Mouse (Mus musculus) forebrain, embryonic 12.5 days (tissue): ENCODE results near the gene Col4a2. TPM values are rescaled to one million over a fixed set of nuclear protein-coding genes. Genes with fewer than 3 reads are reported as not detected.

Source experiments
- ATAC-seq: fragments of 200-750 bp; cut with Nextera tagmentation; 2 replicates; pipeline ENCODE4 v1.8.0; 2017; ENCODE audit warnings: moderate TSS enrichment; ENCODE audit not compliant: low FRiP score
- H3K27ac ChIP-seq: fragments of 300-500 bp; sonication (generic); 2 replicates; pipeline ENCODE4 v1.5.1; 2016; ENCODE audit warnings: mild to moderate bottlenecking
- H3K27me3 ChIP-seq: fragments of 300-500 bp; sonication (generic); 2 replicates; pipeline ENCODE4 v1.6.1; 2016; ENCODE audit warnings: mild to moderate bottlenecking
- H3K36me3 ChIP-seq: fragments of 300-500 bp; sonication (generic); replicated peaks from 2 replicates; pipeline ENCODE4 v1.6.1; 2016; ENCODE audit warnings: mild to moderate bottlenecking
- H3K4me1 ChIP-seq: fragments of 300-500 bp; sonication (generic); 2 replicates; pipeline ENCODE4 v1.6.1; 2016
- H3K4me2 ChIP-seq: fragments of 300-500 bp; sonication (generic); 2 replicates; pipeline ENCODE4 v1.6.1; 2016; ENCODE audit warnings: mild to moderate bottlenecking, moderate library complexity
- H3K4me3 ChIP-seq: fragments of 300-500 bp; sonication (generic); replicated peaks from 2 replicates; pipeline ENCODE4 v1.5.1; 2016; ENCODE audit warnings: mild to moderate bottlenecking
- H3K9ac ChIP-seq: fragments of 300-500 bp; sonication (generic); 2 replicates; pipeline ENCODE4 v1.6.1; 2016; ENCODE audit warnings: mild to moderate bottlenecking
- H3K9me3 ChIP-seq: fragments of 300-500 bp; sonication (generic); 2 replicates; pipeline ENCODE4 v1.6.1; 2016
- WGBS: fragments of 180-500 bp; shearing (Covaris S2); methylation state at CpG from one replicate; pipeline ENCODE4 v1.1.7; 2016; 5-methylcytosine and 5-hydroxymethylcytosine counted together
- polyA plus RNA-seq: library from polyadenylated mRNA; unstranded; fragments of >200 nt; fragmentation: Nextera tagmentation; extraction: Ambion mirVana; gene quantifications from 2 replicates; pipeline ENCODE4 v1.2.1, GENCODE M21; 2016

Col4a2 gene
- polyA plus RNA-seq, 1 experiment from 2014 or later, result 51.3 TPM

DNA sequence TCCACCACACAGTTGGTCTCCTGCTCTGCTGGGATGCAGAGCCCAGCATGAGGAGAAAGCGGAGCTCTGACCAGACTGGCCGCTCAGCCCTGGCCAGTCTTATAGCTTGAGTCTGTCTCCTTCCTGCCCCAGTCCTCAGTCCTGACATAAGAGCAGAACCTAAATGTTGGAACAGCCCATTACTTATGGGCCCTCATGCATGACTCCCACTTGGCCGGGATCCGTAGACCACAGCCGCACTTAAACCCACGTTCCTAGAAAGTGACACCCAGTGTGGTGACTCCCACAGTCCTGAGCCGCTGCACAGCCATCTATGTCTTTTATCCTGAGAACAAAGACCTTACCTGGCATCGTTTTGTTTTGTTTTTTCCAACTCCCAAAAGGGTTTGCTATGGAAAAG lies 2.0 kb downstream of the Col4a2 start:
- Histone ChIP-seq H3K9me3 (no peaks in the 10 kb centered on the region), H3K36me3 (no peaks in the 10 kb centered on the region), H3K4me2 (no peak overlapping the region), H3K27me3 (peaks cover 65% of the 10 kb centered on the region), H3K4me1 (peaks cover 26% of the 10 kb centered on the region), H3K9ac (no peak overlapping the region), H3K4me3 (0 out of 2 replicates have a peak overlapping the region, but pooled peaks have one; percentile 69), H3K27ac (no peak overlapping the region)
- ATAC-seq, result no peak
- WGBS, result 80% methylated on average over 8 of the region's 8 CpGs

DNA sequence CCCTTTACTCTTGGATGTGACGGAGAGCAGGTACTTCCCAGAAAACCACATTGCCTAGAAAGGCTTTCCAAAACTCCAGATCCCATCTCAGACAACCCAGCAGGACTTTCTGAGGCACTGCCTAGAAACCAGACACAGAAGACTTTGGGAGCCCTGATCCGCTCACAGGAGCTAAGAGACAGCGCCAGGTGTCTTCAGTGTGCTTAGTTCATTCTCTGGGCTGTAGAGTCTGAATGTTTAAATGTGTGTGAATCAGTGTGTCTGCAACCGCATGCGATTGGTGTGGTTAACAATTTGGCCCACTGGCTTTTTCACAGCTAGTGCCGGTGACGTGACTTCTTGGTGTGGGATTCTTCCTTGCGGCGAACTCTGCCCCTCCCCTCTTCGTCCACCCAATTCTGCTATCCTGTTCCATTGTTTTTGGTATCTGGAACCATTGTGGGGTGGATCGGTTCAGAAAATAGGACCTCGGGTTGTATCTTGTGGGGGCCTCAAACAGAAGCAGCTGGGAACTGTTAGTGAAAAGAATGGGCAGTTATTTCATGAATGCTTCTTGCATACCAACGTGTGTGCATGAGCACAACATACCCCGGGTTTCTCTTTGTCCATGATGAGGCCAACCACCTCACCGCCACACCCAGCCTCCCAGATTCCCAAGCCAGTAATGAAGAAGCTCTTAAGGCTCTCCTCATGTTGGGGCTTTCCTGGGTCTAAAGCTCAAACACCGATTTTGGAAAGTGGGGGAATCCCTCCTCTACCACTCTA lies 2.8 kb downstream of the Col4a2 start:
- ATAC-seq, result no peak

DNA sequence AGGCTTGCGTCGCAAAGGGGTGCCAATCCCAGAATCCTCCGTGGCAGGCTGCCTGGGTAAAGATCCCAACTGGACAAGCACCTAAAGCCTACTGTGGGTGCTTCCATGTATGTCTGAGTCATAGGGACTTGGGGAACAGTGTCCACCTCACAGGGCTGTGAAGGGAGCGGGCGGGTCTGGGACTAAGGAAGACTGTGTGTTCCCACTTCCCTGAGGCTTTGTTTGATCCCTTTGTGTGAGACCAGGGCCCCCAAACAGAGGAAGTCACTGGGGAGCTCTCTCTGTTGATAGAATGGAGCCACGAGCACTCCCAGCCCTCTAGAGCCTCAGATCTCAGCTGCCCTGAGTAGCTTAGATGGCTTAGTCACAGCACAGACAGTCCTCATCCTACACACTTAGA lies 3.5 kb downstream of the Col4a2 start:
- no peak overlapping the region for H3K4me3 ChIP-seq
- ATAC-seq, result no peak
- 81% methylated on average over 6 of the region's 6 CpGs for WGBS

More for the DNA sequence above, 2.8 kb downstream of the Col4a2 start:
- no peak overlapping the region for H3K27ac ChIP-seq
- H3K4me2 ChIP-seq, result no peak overlapping the region
- H3K36me3 ChIP-seq, result no peaks in the 10 kb centered on the region
- 73% methylated on average over 16 of the region's 16 CpGs for WGBS
- no peak overlapping the region for H3K4me3 ChIP-seq
- H3K4me1 ChIP-seq, result peaks cover 26% of the 10 kb centered on the region
- peaks cover 57% of the 10 kb centered on the region for H3K27me3 ChIP-seq
- no peak overlapping the region for H3K9ac ChIP-seq
- no peaks in the 10 kb centered on the region for H3K9me3 ChIP-seq

DNA sequence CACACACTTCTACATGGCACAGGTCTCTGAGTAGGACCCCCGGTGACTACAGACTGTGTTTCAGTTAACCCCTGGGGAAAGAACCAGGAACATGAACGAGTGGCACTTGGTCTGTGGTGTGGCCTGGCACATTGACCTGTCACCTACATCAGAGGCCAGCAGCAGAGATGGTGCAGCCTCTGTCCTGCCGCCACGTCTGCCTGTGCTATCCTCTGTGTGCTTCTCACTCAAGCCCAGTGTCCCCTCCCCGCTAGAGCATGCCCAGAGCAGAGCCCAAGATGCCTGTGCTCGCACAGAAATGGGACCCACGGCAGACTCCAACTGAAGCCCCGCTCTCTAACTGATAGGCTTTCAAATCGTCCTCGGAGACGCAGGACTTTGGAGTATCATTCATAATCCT lies 6.8 kb downstream of the Col4a2 start:
- no peak overlapping the region for H3K4me3 ChIP-seq
- H3K4me2 ChIP-seq, result no peak overlapping the region
- H3K36me3 ChIP-seq, result no peaks in the 10 kb centered on the region
- no peaks in the 10 kb centered on the region for H3K9me3 ChIP-seq
- H3K27ac ChIP-seq, result no peak overlapping the region
- ATAC-seq, result no peak
- peaks cover 17% of the 10 kb centered on the region for H3K27me3 ChIP-seq
- no peaks in the 10 kb centered on the region for H3K4me1 ChIP-seq
- 88% methylated on average over 11 of the region's 11 CpGs for WGBS
- no peak overlapping the region for H3K9ac ChIP-seq

More for the DNA sequence above, 3.5 kb downstream of the Col4a2 start:
- peaks cover 50% of the 10 kb centered on the region for H3K27me3 ChIP-seq
- H3K4me2 ChIP-seq, result no peak overlapping the region
- H3K9me3 ChIP-seq, result no peaks in the 10 kb centered on the region
- peaks cover 26% of the 10 kb centered on the region for H3K4me1 ChIP-seq
- H3K27ac ChIP-seq, result no peak overlapping the region
- H3K36me3 ChIP-seq, result no peaks in the 10 kb centered on the region
- H3K9ac ChIP-seq, result no peak overlapping the region

DNA sequence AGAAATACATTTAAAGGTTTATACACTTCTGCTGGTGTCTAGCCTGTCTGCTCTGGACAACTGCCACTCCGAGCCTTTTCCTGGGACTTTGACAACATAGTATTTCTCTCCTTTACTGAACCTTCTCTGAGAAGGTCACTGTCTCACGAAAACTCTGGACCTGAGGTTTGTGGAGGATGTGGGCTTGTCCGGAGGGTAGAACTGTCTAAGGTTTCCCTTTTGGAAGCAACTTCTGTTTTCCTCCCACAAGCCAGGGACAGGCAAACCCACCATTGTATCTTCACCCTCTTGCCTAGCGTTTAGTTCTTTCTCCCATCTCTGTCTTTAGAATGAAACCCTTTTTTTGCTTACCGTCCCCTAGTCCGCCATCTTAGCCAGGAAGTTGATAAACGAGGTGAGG lies 9.2 kb downstream of the Col4a2 start:
- ATAC-seq, result no peak
- H3K9me3 ChIP-seq, result no peaks in the 10 kb centered on the region
- H3K27me3 ChIP-seq, result 0 out of 2 replicates have a peak, but pooled peaks cover 2% of the 10 kb centered on the region
- H3K4me1 ChIP-seq, result no peaks in the 10 kb centered on the region
- H3K36me3 ChIP-seq, result no peaks in the 10 kb centered on the region
- H3K9ac ChIP-seq, result no peak overlapping the region
- 93% methylated on average over 7 of the region's 7 CpGs for WGBS
- no peak overlapping the region for H3K4me2 ChIP-seq
- H3K27ac ChIP-seq, result no peak overlapping the region
- H3K4me3 ChIP-seq, result no peak overlapping the region

DNA sequence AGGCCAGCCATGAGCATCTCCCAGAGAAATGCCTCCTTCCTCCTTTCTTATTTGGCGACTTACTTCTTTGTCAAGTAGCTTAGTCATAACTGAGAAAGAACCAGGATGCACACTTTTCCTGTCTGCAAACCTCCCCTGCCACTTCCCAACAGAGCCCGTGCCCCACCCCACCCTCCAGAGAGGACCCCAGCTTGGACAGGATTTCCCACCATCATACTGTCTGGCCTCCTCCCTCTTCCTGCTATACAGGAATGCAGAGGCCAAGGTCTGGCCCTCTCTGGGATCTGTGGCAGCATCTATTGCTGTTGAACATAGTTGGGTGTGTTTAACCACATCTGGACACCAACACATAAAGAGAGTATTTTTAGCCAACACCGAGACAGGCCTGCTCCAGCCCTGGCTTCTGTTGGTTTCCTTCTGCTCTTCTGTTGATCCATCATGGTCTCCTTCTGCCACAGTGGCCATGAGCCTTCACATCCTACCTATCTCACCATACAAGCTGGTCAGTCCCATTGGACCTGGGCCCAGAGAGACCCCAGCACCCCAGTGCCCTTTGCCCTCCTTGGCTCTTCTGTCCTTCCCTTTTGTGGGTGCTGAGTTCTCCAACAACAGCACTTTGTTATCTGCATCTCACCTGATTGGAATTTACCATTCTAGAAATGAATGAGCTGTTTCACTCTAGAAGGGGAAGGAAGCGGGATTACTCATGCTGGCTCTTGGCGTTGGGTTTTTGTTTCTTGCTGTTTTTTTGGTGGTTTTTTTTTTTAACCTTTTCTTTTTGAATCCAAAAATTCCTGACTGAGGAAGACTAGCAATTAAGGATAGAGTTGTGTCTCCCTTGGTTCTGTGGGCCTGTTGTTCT lies 10.3 kb downstream of the Col4a2 start:
- Histone ChIP-seq H3K9me3 (no peaks in the 10 kb centered on the region), H3K4me2 (no peak overlapping the region), H3K27me3 (no peaks in the 10 kb centered on the region), H3K36me3 (no peaks in the 10 kb centered on the region), H3K4me1 (no peaks in the 10 kb centered on the region), H3K4me3 (no peak overlapping the region), H3K27ac (no peak overlapping the region), H3K9ac (no peak overlapping the region)
- WGBS, result 92% methylated on average over 5 of the region's 5 CpGs
- ATAC-seq, result no peak

DNA sequence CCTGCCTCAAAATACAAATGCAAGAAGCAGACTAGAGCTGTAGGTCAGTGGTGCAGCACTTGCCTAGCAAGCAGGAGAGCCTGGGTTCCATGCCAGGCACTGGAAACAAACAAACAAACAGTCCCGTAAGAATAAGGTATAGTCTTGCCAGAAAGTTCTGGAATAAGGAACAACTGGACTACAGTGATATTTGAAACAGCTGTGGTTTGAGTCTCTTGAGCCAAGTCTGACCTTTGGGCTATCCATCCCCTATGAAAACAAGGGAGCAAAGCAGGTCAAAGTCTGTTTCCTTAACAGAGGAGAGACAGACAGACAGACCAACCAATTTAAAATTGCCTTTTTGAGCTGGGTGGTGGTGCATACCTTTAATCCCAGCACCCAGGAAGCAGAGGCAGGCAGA lies 11.1 kb downstream of the Col4a2 start:
- Histone ChIP-seq H3K4me1 (no peaks in the 10 kb centered on the region), H3K27me3 (no peaks in the 10 kb centered on the region), H3K36me3 (no peaks in the 10 kb centered on the region), H3K9me3 (no peaks in the 10 kb centered on the region), H3K27ac (no peak overlapping the region), H3K4me2 (no peak overlapping the region), H3K9ac (no peak overlapping the region), H3K4me3 (no peak overlapping the region)
- ATAC-seq, result no peak
- 87% methylated on average over 1 of the region's 1 CpGs for WGBS

DNA sequence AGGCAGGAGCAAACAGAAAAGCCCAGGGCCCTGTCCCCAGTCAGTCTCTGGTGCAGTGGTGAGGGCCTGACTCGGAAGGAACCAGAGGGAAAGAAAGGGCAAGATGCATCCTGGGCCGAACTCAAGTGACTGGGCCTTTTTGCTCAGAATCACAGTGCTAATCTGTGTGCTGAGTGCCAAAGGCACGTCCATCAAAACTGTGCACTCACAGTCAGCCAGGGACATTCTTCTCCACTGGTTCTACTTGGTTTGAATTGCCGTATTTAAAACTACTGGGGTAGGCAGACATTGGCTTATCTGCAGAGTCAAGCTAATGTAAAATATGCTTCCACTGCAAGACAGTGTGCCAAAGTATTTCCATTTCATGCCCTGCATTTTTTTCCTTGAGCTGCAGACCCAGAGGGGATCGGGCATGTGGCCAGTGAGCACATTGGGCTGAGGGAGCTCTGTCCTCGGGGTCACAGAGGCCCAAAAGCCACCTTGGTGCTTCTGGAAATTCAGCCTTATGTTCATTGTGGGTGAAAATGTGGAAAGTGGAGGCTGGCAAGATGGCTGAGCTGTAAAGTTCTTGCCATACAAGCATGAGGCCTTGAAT lies 12.3 kb downstream of the Col4a2 start:
- no peak overlapping the region for H3K27ac ChIP-seq
- WGBS, result 81% methylated on average over 6 of the region's 6 CpGs

DNA sequence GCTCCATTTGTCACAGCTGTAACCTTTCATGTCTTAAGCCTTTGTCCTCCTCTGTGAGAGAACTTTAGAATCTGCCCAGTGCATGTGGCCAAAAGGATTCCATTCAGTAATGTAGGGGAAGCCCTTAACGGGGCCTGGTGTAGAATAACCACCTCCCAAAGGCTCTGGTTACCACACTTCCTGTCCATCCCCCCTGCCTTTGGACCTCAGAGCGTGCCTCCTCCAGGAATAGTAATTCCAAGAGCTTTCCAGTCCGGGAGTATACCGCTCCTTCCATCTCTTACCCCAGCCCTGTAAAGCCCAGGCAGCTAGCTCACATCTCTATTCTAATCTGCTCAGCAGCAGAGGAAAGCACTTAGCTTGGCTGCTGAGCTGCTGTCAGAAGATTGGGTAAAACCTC lies 14.7 kb downstream of the Col4a2 start:
- H3K4me3 ChIP-seq, result no peak overlapping the region
- H3K9me3 ChIP-seq, result no peaks in the 10 kb centered on the region
- H3K4me1 ChIP-seq, result no peaks in the 10 kb centered on the region
- no peaks in the 10 kb centered on the region for H3K27me3 ChIP-seq
- 58% methylated on average over 4 of the region's 4 CpGs for WGBS
- H3K9ac ChIP-seq, result no peak overlapping the region
- H3K36me3 ChIP-seq, result no peaks in the 10 kb centered on the region
- no peak overlapping the region for H3K4me2 ChIP-seq
- no peak for ATAC-seq
- H3K27ac ChIP-seq, result no peak overlapping the region

More for the DNA sequence above, 12.3 kb downstream of the Col4a2 start:
- Histone ChIP-seq H3K9me3 (no peaks in the 10 kb centered on the region), H3K9ac (no peak overlapping the region), H3K4me1 (no peaks in the 10 kb centered on the region), H3K4me3 (no peak overlapping the region), H3K4me2 (no peak overlapping the region), H3K27me3 (no peaks in the 10 kb centered on the region), H3K36me3 (no peaks in the 10 kb centered on the region)
- no peak for ATAC-seq

DNA sequence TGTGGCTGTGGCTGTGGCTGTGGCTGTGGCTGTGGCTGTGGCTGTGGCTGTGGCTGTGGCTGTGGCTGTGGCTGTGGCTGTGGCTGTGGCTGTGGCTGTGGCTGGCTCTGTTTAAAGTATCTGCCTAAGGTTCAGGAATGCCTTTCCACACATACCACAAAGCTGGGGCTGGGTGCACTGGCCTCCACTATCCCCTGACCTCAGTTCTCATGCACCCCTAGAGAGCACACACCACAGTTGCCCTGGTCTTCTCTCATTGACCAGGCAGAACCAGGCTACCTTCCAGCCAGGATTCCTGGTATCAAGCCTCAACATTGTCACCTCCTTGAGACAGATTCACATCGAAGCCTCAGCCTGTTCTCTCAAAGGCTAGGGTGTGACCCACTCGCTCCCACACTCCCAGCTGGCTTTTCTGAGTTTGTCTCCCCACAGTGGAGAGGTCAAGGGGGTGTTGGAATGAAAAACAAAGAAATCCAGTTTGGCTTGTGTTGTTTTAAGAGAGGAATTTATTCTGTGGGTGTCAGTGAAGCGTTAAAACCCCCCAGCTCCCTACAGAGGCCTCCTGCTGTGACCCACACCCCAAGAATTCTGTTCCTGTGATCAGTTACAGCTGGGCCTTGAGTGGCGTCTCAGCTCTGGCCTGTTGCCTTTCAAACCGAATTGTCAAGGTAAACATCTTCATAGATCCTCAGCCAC lies 15.3 kb downstream of the Col4a2 start:
- no peak for ATAC-seq
- H3K9me3 ChIP-seq, result no peaks in the 10 kb centered on the region
- H3K36me3 ChIP-seq, result no peaks in the 10 kb centered on the region
- no peaks in the 10 kb centered on the region for H3K27me3 ChIP-seq
- H3K4me2 ChIP-seq, result no peak overlapping the region
- H3K9ac ChIP-seq, result no peak overlapping the region
- no peak overlapping the region for H3K4me3 ChIP-seq
- H3K4me1 ChIP-seq, result no peaks in the 10 kb centered on the region
- H3K27ac ChIP-seq, result no peak overlapping the region
- 57% methylated on average over 5 of the region's 5 CpGs for WGBS

DNA sequence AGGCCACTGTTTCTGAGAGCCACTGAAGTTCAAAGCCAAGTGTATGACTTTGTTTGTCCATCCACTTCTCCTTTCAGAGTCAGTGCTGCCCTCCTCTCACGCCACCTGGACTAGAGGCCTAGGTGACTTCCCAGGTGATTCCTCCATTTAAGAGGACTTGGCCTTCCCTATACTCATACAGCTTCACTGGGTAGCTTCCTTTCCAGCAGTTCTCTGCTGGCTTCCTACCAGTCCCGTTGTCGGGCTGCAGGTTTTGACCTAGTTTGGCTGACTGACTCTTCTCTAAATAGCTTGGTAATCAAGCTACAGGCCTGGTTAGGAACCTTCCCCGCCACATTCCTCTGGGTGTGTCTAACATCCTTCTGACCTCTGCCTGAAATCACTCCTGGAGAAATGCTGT lies 19.0 kb downstream of the Col4a2 start:
- Histone ChIP-seq H3K27me3 (no peaks in the 10 kb centered on the region), H3K4me2 (no peak overlapping the region), H3K4me1 (peaks cover 4% of the 10 kb centered on the region; the same call in 1 of the 2 replicates), H3K4me3 (no peak overlapping the region), H3K36me3 (no peaks in the 10 kb centered on the region), H3K9me3 (no peaks in the 10 kb centered on the region), H3K9ac (no peak overlapping the region), H3K27ac (no peak overlapping the region)
- whole genome bisulfite sequencing, result 86% methylated on average over 4 of the region's 4 CpGs
- no peak for ATAC-seq

DNA sequence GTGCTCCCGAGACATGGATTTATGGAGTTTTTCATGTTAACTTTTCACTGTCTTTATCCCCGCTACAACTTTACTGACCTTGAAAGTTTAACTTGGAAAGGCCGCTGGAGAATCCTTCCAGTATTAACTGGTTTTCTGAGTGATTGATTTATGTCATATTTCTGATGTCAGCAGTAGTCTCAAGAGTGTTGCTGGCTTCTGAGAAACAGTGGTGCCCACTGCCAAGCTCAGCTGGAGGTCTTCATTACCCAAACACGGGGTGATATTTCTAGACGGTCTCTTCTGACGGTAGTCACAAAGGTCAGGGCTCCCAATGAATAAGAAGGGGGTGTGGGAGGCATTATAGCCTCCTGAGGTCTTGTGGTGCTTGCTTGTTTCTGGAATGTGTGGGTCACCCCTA lies 21.1 kb downstream of the Col4a2 start:
- Histone ChIP-seq H3K9me3 (no peaks in the 10 kb centered on the region), H3K4me2 (no peak overlapping the region), H3K27me3 (no peaks in the 10 kb centered on the region), H3K9ac (no peak overlapping the region), H3K4me1 (peaks cover 4% of the 10 kb centered on the region; the same call in 1 of the 2 replicates), H3K36me3 (no peaks in the 10 kb centered on the region), H3K4me3 (no peak overlapping the region), H3K27ac (no peak overlapping the region)
- ATAC-seq, result no peak
- WGBS, result 82% methylated on average over 6 of the region's 6 CpGs
